Mouse (Mus musculus): ENCODE data around the gene Dolpp1. TPM values are rescaled to one million over a fixed set of nuclear protein-coding genes. Genes with fewer than 3 reads are reported as not detected.

Dolpp1 gene
- polyA plus RNA-seq, 1 experiment from 2014 or later, result 21.9 TPM

DNA sequence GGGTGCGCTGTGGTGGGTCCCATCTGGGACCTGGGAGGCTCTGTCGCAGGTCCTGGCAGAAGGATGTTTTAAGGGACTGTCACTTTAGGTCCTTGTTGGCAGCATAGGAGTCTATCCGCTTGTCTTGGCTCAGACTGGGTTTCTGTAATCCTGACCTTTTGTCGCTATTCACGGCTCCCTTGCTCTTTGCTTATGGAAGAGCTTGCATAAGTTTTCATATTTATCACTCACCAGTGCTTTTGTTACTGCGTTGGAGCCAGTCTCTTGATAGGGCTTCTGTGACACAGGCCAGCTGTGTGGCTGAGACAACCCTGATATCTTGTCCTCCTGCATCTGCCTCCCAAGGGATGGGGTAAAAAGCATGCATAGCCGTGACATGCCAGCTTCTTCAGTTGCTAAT lies 12.7 kb upstream of the Dolpp1 start:
- Histone ChIP-seq H3K9me3 (replicated peaks) (no peaks in the 10 kb centered on the region), H3K36me3 (peaks cover 97% of the 10 kb centered on the region), H3K4me1 (replicated peaks) (no peaks in the 10 kb centered on the region), H3K4me3 (no peak overlapping the region), H3K4me2 (no peak overlapping the region), H3K27me3 (replicated peaks) (no peaks in the 10 kb centered on the region), H3K27ac (ENCODE audit: poor library complexity, severe bottlenecking) (no peak overlapping the region), H3K9ac (no peak overlapping the region)
- ATAC-seq (ENCODE audit: insufficient number of reproducible peaks, low FRiP score), result no peak
- 80% methylated on average over 7 of the region's 7 CpGs for WGBS

DNA sequence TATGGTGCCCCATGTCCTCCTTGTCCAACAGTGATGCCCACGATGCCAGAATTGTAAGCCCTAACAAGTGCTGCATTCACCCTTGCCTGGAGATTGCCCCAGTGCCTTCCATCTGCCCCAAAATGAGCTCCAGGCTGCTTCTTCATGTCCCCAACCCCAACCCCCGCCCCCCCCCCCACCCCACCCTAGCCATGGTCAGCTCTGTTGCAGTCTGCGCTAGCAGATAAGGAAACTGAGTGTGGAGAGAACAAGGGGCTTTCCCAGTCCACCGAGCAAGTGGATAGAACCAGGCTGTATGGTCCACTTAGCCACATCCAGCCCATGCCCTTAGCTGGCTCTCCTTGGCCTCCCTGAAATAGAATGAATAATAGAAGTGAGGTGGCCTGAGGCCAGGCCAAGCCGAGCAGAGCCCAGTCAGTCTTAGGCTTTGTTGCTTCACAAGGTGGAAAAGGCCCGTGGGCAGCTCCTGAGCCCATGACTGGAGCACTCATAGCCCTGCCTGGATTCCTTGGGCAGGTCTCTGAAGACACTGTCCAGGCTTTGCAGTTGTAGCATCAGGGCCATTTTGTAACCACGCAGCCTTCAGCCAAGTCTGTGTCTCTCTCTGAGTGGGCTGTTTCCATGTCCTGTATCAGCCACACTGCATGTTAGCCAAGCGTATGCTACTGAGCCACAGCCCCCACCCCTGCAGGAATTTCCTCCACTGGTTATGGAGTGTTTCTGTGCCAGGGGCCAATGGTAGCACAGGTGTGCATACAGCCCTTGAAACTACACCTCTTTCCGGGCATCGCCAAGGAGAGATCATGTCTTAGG lies 11.3 kb upstream of the Dolpp1 start:
- Histone ChIP-seq H3K9me3 (replicated peaks) (no peaks in the 10 kb centered on the region), H3K27ac (ENCODE audit: poor library complexity, severe bottlenecking) (no peak overlapping the region), H3K27me3 (replicated peaks) (no peaks in the 10 kb centered on the region), H3K9ac (no peak overlapping the region), H3K4me1 (replicated peaks) (no peaks in the 10 kb centered on the region), H3K4me3 (no peak overlapping the region), H3K4me2 (no peak overlapping the region), H3K36me3 (peaks cover 98% of the 10 kb centered on the region)
- no peak; the same call in 1 of the 2 replicates for ATAC-seq (ENCODE audit: insufficient number of reproducible peaks, low FRiP score)
- 81% methylated on average over 10 of the region's 10 CpGs for WGBS

- 99% methylated on average over 4 of the region's 4 CpGs for WGBS
- Histone ChIP-seq H3K36me3 (peaks cover 94% of the 10 kb centered on the region), H3K27me3 (replicated peaks) (no peaks in the 10 kb centered on the region), H3K4me1 (replicated peaks) (no peaks in the 10 kb centered on the region), H3K9ac (no peak overlapping the region), H3K9me3 (replicated peaks) (no peaks in the 10 kb centered on the region), H3K4me3 (no peak overlapping the region), H3K27ac (ENCODE audit: poor library complexity, severe bottlenecking) (no peak overlapping the region), H3K4me2 (no peak overlapping the region)
- ATAC-seq (ENCODE audit: insufficient number of reproducible peaks, low FRiP score), result no peak
Measured at GRCm38 (mm10) chr2:30381377-30381725, 10.7 kb upstream of the Dolpp1 start.

DNA sequence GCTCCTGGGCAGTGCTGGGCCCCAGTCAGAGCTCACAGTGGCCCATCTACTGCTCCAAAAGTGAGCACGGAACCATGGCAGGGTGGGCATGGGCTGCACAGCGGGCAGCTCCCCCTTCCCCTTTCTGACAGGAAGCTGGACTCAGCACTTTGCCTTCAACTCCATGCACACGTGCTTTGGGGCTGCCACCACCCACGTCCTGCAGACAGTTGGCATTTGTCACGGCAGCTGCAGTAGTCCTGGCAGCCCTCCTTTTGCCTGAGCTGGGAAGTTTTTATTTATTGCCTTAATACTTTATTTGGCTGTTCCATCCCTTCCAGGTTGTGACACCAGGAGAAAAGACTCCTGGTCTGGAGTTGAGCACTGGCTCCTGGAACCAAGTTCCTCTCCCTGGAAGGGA lies 7.2 kb upstream of the Dolpp1 start:
- Histone ChIP-seq H3K9me3 (replicated peaks) (no peaks in the 10 kb centered on the region), H3K27me3 (replicated peaks) (no peaks in the 10 kb centered on the region), H3K9ac (no peak overlapping the region), H3K36me3 (peaks cover 59% of the 10 kb centered on the region), H3K4me2 (no peak overlapping the region), H3K27ac (ENCODE audit: poor library complexity, severe bottlenecking) (no peak overlapping the region), H3K4me3 (no peak overlapping the region), H3K4me1 (replicated peaks) (no peaks in the 10 kb centered on the region)
- ATAC-seq (ENCODE audit: insufficient number of reproducible peaks, low FRiP score), result no peak
- WGBS, result 77% methylated on average over 5 of the region's 5 CpGs

DNA sequence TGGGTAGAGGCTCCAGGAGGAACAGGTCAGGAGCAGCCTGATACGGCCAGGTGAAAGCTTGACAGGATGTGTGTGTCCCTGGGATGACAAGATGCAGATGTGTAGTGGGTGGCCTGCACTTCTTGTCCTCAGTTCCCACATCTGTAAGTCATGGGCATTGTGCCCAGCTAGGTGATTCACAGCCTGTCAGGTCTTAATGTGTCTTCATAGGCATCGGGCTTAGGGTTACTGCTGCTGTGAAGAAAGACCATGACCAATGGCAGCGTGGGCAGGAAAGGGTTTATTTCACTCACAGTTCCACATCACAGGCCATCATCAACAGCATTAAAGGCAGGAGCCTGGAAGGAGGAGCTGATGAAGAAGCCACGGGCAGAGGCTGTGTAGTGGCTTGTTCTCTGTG lies 6.5 kb upstream of the Dolpp1 start:
- no peak overlapping the region for H3K4me3 ChIP-seq

GRCm38 (mm10) chr2:30386913-30387312 lies 5.1 kb upstream of the Dolpp1 start:
- Histone ChIP-seq H3K27ac (ENCODE audit: poor library complexity, severe bottlenecking) (no peak overlapping the region), H3K4me2 (no peak overlapping the region), H3K4me1 (replicated peaks) (no peaks in the 10 kb centered on the region), H3K9ac (no peak overlapping the region), H3K27me3 (replicated peaks) (no peaks in the 10 kb centered on the region), H3K9me3 (replicated peaks) (no peaks in the 10 kb centered on the region), H3K36me3 (peaks cover 38% of the 10 kb centered on the region), H3K4me3 (no peak overlapping the region)
- 77% methylated on average over 9 of the region's 9 CpGs for WGBS
- no peak for ATAC-seq (ENCODE audit: insufficient number of reproducible peaks, low FRiP score)

More for the DNA sequence above, 6.5 kb upstream of the Dolpp1 start:
- ATAC-seq (ENCODE audit: insufficient number of reproducible peaks, low FRiP score), result no peak
- no peaks in the 10 kb centered on the region for H3K27me3 ChIP-seq (replicated peaks)
- 85% methylated on average over 4 of the region's 4 CpGs for WGBS
- H3K27ac ChIP-seq (ENCODE audit: poor library complexity, severe bottlenecking), result no peak overlapping the region
- H3K4me2 ChIP-seq, result no peak overlapping the region
- no peaks in the 10 kb centered on the region for H3K9me3 ChIP-seq (replicated peaks)
- H3K9ac ChIP-seq, result no peak overlapping the region
- H3K4me1 ChIP-seq (replicated peaks), result no peaks in the 10 kb centered on the region
- H3K36me3 ChIP-seq, result peaks cover 51% of the 10 kb centered on the region

DNA sequence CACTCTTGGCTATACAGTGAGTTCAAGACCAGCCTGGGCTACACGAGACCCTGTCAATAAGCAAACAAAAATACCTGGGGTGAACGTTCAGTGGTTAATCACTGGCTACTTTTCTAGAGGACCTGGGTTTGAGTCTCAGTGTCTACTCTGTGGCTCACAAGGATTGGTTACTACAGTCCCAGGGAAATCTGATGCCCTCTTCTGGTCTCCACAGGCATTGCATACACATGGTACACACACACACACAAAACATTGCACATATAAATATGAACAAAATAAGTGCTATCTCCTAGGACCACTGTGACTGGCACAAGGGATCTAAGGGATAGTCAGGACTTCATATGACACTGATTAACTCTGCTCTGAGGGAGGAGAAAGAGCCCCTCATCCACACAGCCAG lies 3.1 kb upstream of the Dolpp1 start:
- H3K27ac ChIP-seq (ENCODE audit: poor library complexity, severe bottlenecking), result no peak overlapping the region
- H3K9ac ChIP-seq, result no peak overlapping the region
- no peak overlapping the region for H3K4me3 ChIP-seq
- WGBS, result 84% methylated on average over 2 of the region's 2 CpGs
- no peak overlapping the region for H3K4me2 ChIP-seq
- no peaks in the 10 kb centered on the region for H3K9me3 ChIP-seq (replicated peaks)
- H3K27me3 ChIP-seq (replicated peaks), result no peaks in the 10 kb centered on the region
- peaks cover 11% of the 10 kb centered on the region for H3K4me1 ChIP-seq (replicated peaks)
- ATAC-seq (ENCODE audit: insufficient number of reproducible peaks, low FRiP score), result no peak
- H3K36me3 ChIP-seq, result peaks cover 19% of the 10 kb centered on the region

DNA sequence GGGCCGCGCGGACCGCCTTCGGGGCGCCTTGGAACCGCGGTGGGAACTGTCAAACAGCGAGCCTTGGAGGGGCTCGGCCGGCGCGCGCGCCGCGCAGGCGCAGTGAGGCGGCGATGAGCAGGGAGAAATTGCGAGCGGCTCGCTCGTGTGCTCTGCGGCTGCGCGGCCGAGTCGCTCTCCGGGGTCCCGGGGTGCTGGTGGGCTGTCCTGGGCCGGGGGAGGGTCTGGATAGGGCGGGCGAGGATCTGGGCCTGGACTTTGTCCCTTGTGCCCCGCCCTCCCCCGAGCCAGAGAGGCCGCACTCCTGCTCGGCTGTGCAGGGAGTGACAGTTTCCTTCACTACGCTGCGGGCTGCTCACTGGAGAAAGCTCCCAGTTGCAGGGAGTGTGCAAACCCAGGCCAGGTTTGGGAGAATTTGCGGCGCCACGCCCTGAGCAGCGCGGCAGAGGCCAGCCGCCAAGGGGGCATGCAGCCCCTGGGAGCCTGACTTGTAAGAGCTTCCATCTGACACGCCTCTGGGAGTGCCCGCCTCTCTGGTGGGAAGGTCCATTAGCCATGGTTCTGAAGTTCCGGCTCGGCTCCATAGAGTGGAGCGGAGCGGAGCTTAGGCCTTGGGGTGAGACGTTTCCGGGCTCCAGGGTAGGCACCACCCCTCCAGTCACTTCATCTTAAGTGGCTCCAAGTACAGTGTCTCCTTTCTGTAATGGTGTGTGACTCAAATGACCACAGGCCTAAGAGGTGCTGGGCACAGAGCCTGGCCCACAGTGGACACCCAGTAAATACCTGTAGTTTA lies 719 bp downstream of the Dolpp1 start:
- peak; percentile 81 for ATAC-seq (ENCODE audit: insufficient number of reproducible peaks, low FRiP score)
- H3K4me3 ChIP-seq, result peak overlapping the region; percentile 85
- H3K4me2 ChIP-seq, result peak overlapping the region; percentile 86
- H3K9ac ChIP-seq, result peak overlapping the region; percentile 80
- H3K9me3 ChIP-seq (replicated peaks), result no peaks in the 10 kb centered on the region
- 0% methylated on average over 54 of the region's 54 CpGs for WGBS
- peaks cover 16% of the 10 kb centered on the region for H3K4me1 ChIP-seq (replicated peaks)
- peak overlapping the region; percentile 82 for H3K27ac ChIP-seq (ENCODE audit: poor library complexity, severe bottlenecking)
- peaks cover 26% of the 10 kb centered on the region for H3K36me3 ChIP-seq
- H3K27me3 ChIP-seq (replicated peaks), result no peaks in the 10 kb centered on the region

DNA sequence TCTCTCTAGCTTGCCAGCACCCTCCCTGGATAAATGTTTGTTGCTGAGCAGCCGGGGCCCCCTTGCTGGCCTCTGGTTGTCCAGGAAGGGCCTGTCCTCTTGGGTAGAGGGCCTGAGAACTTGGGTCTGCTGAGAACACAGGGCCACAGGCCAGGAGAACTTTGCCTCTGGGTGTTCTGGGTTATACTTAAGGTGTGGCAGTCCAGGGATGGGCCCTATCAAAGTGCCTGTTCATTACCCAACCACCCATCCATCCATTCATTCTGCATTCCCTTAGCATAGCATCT lies 1.3 kb downstream of the Dolpp1 start:
- Histone ChIP-seq H3K27me3 (replicated peaks) (no peaks in the 10 kb centered on the region), H3K36me3 (peaks cover 31% of the 10 kb centered on the region), H3K9me3 (replicated peaks) (no peaks in the 10 kb centered on the region), H3K4me3 (peak overlapping the region; percentile 85), H3K27ac (ENCODE audit: poor library complexity, severe bottlenecking) (peak overlapping the region; percentile 82), H3K4me1 (replicated peaks) (peaks cover 16% of the 10 kb centered on the region), H3K9ac (peak overlapping the region; percentile 80), H3K4me2 (peak overlapping the region; percentile 86)
- ATAC-seq (ENCODE audit: insufficient number of reproducible peaks, low FRiP score), result no peak
- 52% methylated on average over 1 of the region's 1 CpGs for WGBS

- H3K4me3 ChIP-seq, result no peak overlapping the region
- no peak overlapping the region for H3K27ac ChIP-seq (ENCODE audit: poor library complexity, severe bottlenecking)
- H3K4me1 ChIP-seq (replicated peaks), result peaks cover 23% of the 10 kb centered on the region
- 92% methylated on average over 7 of the region's 7 CpGs for WGBS
- no peaks in the 10 kb centered on the region for H3K27me3 ChIP-seq (replicated peaks)
- H3K9ac ChIP-seq, result no peak overlapping the region
- ATAC-seq (ENCODE audit: insufficient number of reproducible peaks, low FRiP score), result no peak
- H3K9me3 ChIP-seq (replicated peaks), result no peaks in the 10 kb centered on the region
- H3K4me2 ChIP-seq, result no peak overlapping the region
- peaks cover 54% of the 10 kb centered on the region for H3K36me3 ChIP-seq
Measured at GRCm38 (mm10) chr2:30395757-30396156, 3.7 kb downstream of the Dolpp1 start.

DNA sequence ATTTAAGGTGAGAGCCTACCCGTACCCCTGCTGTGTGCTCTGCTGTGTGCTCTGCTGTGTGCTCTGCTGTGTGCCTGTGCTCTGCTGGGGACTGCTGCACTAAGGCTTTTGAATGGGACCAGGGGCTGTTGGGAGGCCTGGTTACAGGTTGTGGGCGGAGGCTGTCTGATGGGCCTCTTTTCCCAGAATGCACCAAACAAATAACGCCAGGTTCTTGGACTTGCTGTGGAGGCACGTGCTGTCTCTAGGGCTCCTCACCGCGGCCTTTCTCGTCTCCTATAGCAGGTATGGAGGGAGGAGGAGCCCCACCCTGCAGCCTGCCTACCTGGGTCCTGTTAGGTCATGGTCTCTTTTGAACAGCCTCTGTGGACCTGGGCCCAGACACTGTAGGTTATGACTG lies 4.2 kb downstream of the Dolpp1 start:
- H3K9ac ChIP-seq, result no peak overlapping the region
- H3K27me3 ChIP-seq (replicated peaks), result no peaks in the 10 kb centered on the region
- H3K9me3 ChIP-seq (replicated peaks), result no peaks in the 10 kb centered on the region
- H3K27ac ChIP-seq (ENCODE audit: poor library complexity, severe bottlenecking), result no peak overlapping the region
- H3K4me3 ChIP-seq, result no peak overlapping the region
- 84% methylated on average over 7 of the region's 7 CpGs for WGBS
- no peak overlapping the region for H3K4me2 ChIP-seq
- ATAC-seq (ENCODE audit: insufficient number of reproducible peaks, low FRiP score), result no peak
- H3K4me1 ChIP-seq (replicated peaks), result peaks cover 23% of the 10 kb centered on the region
- peaks cover 58% of the 10 kb centered on the region for H3K36me3 ChIP-seq
